Mouse (Mus musculus) forelimb bud, embryonic 11.5 days (tissue): ENCODE measurements at regions not wholly inside any gene's neighbourhood (a gene's known extent, or its start where the extent isn't known, plus 50 kb on each side); places are given as distances from the start of the nearest gene placed in this dataset.

ENCODE experiments used
- DNase-seq: peaks from one replicate; pipeline ENCODE4 v3.0.0-alpha.2; 2012; ENCODE audit warnings: low read depth, low spot score

GRCm38 (mm10) chr14:62175384-62176048 is 116.9 kb upstream of the Rnaseh2b start:
- DNase-seq, result no peak

- DNase-seq, result no peak
Observed at GRCm38 (mm10) chr14:62177509-62177908, 114.9 kb upstream of the Rnaseh2b start.

GRCm38 (mm10) chr14:62187360-62187759 is 105.0 kb upstream of the Rnaseh2b start:
- no peak for DNase-seq

GRCm38 (mm10) chr14:62188147-62188885 is 104.1 kb upstream of the Rnaseh2b start:
- DNase-seq, result no peak

- no peak for DNase-seq
Observed at GRCm38 (mm10) chr14:62191624-62192023, 100.8 kb upstream of the Rnaseh2b start.

DNA sequence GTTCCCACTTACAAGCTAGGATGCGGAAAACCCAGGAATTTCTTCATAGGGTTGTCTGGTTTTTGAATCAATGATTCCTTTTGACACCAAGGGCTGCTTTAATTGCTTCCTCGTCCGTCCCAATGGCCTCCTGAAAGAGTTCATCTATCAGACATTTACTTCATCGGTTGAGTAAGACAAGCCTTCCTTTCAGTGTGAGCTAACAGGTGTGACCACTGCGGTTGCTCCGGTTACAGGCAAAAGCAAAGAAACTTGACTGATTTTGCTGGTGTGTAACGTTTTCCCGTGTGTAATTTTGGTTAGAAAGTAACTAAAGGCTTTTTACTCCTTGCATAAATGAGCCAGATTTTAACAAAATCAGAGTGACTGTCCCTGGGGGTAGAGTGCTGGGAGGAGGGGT is 99.6 kb upstream of the Rnaseh2b start:
- no peak for DNase-seq

DNA sequence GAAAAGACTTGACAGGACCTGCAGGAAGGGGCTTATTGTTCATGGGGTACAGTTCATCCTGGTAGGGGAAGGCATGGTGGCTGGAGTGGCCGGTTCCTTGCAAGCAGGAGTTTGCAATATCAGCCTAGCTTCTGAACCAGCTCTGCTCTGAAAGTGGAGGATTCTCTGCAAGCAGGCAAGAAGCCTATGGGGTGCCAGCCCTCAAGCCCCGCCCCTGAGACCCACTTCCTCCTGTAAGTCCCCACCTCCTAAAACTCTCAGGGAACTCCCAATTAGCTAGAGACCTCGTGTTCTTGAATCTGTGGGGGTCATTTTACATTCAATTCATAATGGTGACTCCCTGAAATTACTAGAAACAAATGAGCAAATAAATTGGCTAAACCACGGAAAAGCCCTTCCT is 99.0 kb upstream of the Rnaseh2b start:
- no peak for DNase-seq

GRCm38 (mm10) chr14:62196776-62197175 is 95.6 kb upstream of the Rnaseh2b start:
- no peak for DNase-seq

DNA sequence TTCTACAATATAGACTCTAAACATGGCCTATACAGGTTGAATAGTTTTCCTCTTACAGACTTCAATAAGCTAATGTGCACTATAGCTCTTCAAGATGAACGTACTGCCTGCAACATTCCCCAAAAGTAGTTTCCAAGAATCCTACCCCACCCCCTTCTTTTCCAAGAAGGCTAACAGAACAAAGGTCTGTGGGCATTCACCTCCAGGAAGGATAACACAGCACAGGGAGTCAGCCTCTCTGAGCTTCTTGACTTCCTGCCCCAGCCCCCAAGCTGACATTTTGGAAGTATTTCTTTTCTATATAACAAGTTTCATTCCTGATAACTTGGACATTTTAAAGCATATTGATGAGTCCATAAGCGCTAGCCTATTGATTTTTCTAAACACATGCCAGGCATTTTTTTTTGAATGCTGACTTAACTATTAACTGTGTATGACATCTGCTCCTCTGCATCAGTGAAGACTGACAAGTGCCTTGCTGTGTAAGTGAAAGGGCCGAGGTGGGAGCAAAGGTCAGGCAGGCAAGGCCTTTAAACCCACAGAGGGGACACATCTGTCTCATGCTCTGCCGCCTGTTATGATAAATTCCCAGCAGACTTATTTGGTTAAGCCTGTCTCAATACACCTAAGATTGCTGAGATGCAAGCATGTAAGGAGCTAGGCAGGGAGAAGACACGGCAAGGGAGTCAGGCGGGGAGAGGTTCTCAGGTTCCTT is 93.8 kb upstream of the Rnaseh2b start:
- DNase-seq, result no peak

DNA sequence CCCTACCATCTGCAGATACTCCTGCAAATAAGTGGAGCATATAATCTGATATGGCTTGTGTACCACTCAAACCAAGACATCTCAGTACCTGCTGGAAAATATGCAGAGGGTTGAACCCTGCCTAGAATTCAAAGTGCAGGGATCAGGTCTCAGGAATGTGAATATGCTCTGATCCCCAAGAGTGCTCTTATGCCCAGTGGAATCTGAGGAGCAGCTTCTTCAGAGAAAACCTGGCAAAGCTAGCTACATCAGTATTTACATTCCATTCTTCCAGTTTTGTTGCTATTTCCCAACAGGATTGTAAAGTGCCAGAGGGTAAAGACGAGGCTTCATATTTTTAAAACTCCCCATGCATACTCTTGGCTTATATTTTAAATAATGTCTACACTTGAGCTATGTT is 77.3 kb upstream of the Rnaseh2b start:
- no peak for DNase-seq

GRCm38 (mm10) chr14:62216995-62217394 is 75.4 kb upstream of the Rnaseh2b start:
- DNase-seq, result no peak

DNA sequence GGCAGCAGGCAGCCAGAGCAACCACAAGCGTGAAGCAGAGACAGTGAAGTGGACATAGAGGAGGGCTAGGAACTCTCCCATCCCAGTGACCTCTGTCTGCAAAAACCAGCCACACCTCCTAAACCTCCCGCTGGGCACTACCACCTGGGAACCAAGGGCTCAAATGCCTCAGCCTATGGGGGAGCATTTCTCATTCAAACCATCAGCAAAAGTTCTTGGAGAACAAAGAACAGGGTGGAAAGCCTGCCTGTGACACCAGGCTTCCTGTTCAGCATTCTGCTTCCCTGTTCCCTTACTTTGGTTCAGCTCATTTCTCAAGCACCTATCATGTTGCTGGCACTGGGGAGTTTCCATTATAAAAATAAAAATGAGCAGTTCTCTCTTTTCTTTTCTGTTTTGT is 74.4 kb upstream of the Rnaseh2b start:
- no peak for DNase-seq

- DNase-seq, result no peak
Observed at GRCm38 (mm10) chr14:62218716-62219115, 73.7 kb upstream of the Rnaseh2b start.

- DNase-seq, result no peak
Observed at GRCm38 (mm10) chr14:62220770-62221169, 71.6 kb upstream of the Rnaseh2b start.
